Mouse (Mus musculus) hindbrain, embryonic 15.5 days (tissue): Measurements from ENCODE around the gene Prkar2b. TPM values are rescaled to one million over a fixed set of nuclear protein-coding genes. Genes with fewer than 3 reads are reported as not detected.

Experiments
- polyA plus RNA-seq: library from polyadenylated mRNA; unstranded; fragments of >200 nt; fragmentation: Nextera tagmentation; extraction: Ambion mirVana; gene quantifications from 2 replicates; pipeline ENCODE4 v1.2.1, GENCODE M21; 2015

Gene Prkar2b
- polyA plus RNA-seq, 1 experiment from 2014 or later = 138 TPM

Other genes with a start within 250 kb of the Prkar2b start
- gene Hbp1, start 110.8 kb downstream of the Prkar2b start, polyA plus RNA-seq = 47.1 and 48.2 TPM in 2 replicates
- gene Pik3cg, start 147.4 kb upstream of the Prkar2b start, polyA plus RNA-seq = 1.2 TPM in 2 replicates